Mouse (Mus musculus): ENCODE data around the gene Fes. TPM values are rescaled to one million over a fixed set of nuclear protein-coding genes. Genes with fewer than 3 reads are reported as not detected.

Gene Fes
- polyA plus RNA-seq, 1 experiment from 2014 or later = 13.8 TPM

- ATAC-seq (ENCODE audit: insufficient read depth, low FRiP score) = no peak
- no peak overlapping the region for H3K4me3 ChIP-seq (replicated peaks; ENCODE audit: low read length)
- no peaks in the 10 kb centered on the region for H3K27me3 ChIP-seq (ENCODE audit: control insufficient read depth, insufficient read depth, low read length)
- H3K27ac ChIP-seq (ENCODE audit: low read length) = no peak overlapping the region
- no peak overlapping the region for H3K4me2 ChIP-seq (ENCODE audit: low read depth, low read length)
- peaks cover 14% of the 10 kb centered on the region for H3K4me1 ChIP-seq (ENCODE audit: control insufficient read depth, insufficient read depth, low read length)
- 83% methylated on average over 12 of the region's 12 CpGs for WGBS
- H3K9me3 ChIP-seq (replicated peaks; ENCODE audit: control insufficient read depth, low read length) = no peaks in the 10 kb centered on the region
- H3K36me3 ChIP-seq (ENCODE audit: control insufficient read depth, insufficient read depth, low read length) = no peaks in the 10 kb centered on the region
- H3K9ac ChIP-seq (ENCODE audit: low read length) = no peak overlapping the region
Observed at GRCm38 (mm10) chr7:80373850-80374249, 13.9 kb downstream of the Fes start.

- Histone ChIP-seq H3K36me3 (ENCODE audit: control insufficient read depth, insufficient read depth, low read length) (no peaks in the 10 kb centered on the region), H3K27ac (ENCODE audit: low read length) (no peak overlapping the region), H3K4me1 (ENCODE audit: control insufficient read depth, insufficient read depth, low read length) (peaks cover 19% of the 10 kb centered on the region), H3K9me3 (replicated peaks; ENCODE audit: control insufficient read depth, low read length) (no peaks in the 10 kb centered on the region), H3K9ac (ENCODE audit: low read length) (no peak overlapping the region), H3K27me3 (ENCODE audit: control insufficient read depth, insufficient read depth, low read length) (no peaks in the 10 kb centered on the region), H3K4me3 (replicated peaks; ENCODE audit: low read length) (no peak overlapping the region), H3K4me2 (ENCODE audit: low read depth, low read length) (no peak overlapping the region)
- 63% methylated on average over 4 of the region's 4 CpGs for WGBS
- ATAC-seq (ENCODE audit: insufficient read depth, low FRiP score) = no peak
Observed at GRCm38 (mm10) chr7:80373352-80373751, 14.4 kb downstream of the Fes start.

GRCm38 (mm10) chr7:80372667-80373066 is 15.1 kb downstream of the Fes start:
- ATAC-seq (ENCODE audit: insufficient read depth, low FRiP score) = no peak
- Histone ChIP-seq H3K9me3 (replicated peaks; ENCODE audit: control insufficient read depth, low read length) (no peaks in the 10 kb centered on the region), H3K4me2 (ENCODE audit: low read depth, low read length) (no peak overlapping the region), H3K4me1 (ENCODE audit: control insufficient read depth, insufficient read depth, low read length) (peaks cover 21% of the 10 kb centered on the region), H3K9ac (ENCODE audit: low read length) (no peak overlapping the region), H3K27me3 (ENCODE audit: control insufficient read depth, insufficient read depth, low read length) (no peaks in the 10 kb centered on the region), H3K27ac (ENCODE audit: low read length) (no peak overlapping the region), H3K36me3 (ENCODE audit: control insufficient read depth, insufficient read depth, low read length) (no peaks in the 10 kb centered on the region), H3K4me3 (replicated peaks; ENCODE audit: low read length) (no peak overlapping the region)
- WGBS = 61% methylated on average over 2 of the region's 2 CpGs

GRCm38 (mm10) chr7:80372166-80372565 is 15.6 kb downstream of the Fes start:
- peaks cover 3% of the 10 kb centered on the region; the same call in 1 of the 2 replicates for H3K36me3 ChIP-seq (ENCODE audit: control insufficient read depth, insufficient read depth, low read length)
- H3K4me1 ChIP-seq (ENCODE audit: control insufficient read depth, insufficient read depth, low read length) = peaks cover 21% of the 10 kb centered on the region
- H3K4me2 ChIP-seq (ENCODE audit: low read depth, low read length) = no peak overlapping the region
- no peak for ATAC-seq (ENCODE audit: insufficient read depth, low FRiP score)
- WGBS = 72% methylated on average over 3 of the region's 3 CpGs
- no peaks in the 10 kb centered on the region for H3K9me3 ChIP-seq (replicated peaks; ENCODE audit: control insufficient read depth, low read length)
- no peak overlapping the region for H3K9ac ChIP-seq (ENCODE audit: low read length)
- H3K27ac ChIP-seq (ENCODE audit: low read length) = no peak overlapping the region
- no peak overlapping the region for H3K4me3 ChIP-seq (replicated peaks; ENCODE audit: low read length)
- no peaks in the 10 kb centered on the region for H3K27me3 ChIP-seq (ENCODE audit: control insufficient read depth, insufficient read depth, low read length)

DNA sequence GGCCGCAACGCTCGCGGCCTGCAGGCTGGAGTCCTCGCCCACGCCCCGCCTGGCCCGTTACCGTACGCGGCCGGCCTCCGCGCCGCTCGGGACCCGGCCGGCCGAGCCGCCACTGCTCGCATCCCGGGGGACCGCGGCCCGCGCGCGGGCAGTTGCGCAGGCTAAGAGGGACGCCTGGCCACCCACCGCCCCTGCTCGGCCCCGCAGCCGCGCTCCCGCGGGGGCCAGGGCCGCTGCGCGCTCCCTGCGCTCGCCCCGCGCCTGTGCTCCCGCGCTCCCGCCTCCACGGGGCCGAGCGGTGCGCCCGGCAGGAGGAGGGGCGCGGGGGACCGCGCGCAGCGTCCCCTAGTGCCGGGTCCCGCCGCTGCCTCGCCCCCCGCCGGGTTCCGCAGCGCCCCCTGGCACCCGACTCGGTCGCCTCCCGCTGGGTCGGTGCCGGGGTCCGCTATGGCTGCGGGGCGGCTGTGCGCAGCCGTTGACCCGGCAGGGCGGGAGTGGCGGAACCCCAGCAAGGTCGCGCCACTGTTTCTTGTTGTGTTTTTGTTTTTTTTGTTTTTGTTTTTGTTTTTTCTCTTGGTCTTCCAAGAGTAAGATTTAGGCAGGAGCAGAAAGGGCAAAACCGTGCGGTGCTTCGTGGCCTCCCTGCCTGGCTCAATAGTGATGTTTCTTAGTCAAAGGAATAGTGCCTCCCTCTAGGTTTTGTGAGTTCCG is 16.6 kb downstream of the Fes start, which contains the start of gene Man2a2:
Man2a2 (minus strand) TSS at position 335 of the 711 bp plus-strand sequence.
- peak within 1 kb of the TSS; percentile 90 for H3K9ac ChIP-seq (ENCODE audit: low read length)
- H3K27me3 ChIP-seq (ENCODE audit: control insufficient read depth, insufficient read depth, low read length) = no peaks in the 10 kb centered on the region
- under 1% methylated on average over 66 of the region's 86 CpGs for WGBS
- peaks cover 13% of the 10 kb centered on the region for H3K36me3 ChIP-seq (ENCODE audit: control insufficient read depth, insufficient read depth, low read length)
- H3K4me2 ChIP-seq (ENCODE audit: low read depth, low read length) = peak within 1 kb of the TSS; percentile 73
- H3K27ac ChIP-seq (ENCODE audit: low read length) = peak within 1 kb of the TSS; percentile 77
- peaks cover 21% of the 10 kb centered on the region for H3K4me1 ChIP-seq (ENCODE audit: control insufficient read depth, insufficient read depth, low read length)
- peak; percentile 78 for ATAC-seq (ENCODE audit: insufficient read depth, low FRiP score)
- H3K9me3 ChIP-seq (replicated peaks; ENCODE audit: control insufficient read depth, low read length) = no peaks in the 10 kb centered on the region
- peak within 1 kb of the TSS; percentile 72 for H3K4me3 ChIP-seq (replicated peaks; ENCODE audit: low read length)

GRCm38 (mm10) chr7:80370649-80371040 is 17.1 kb downstream of the Fes start:
- under 1% methylated on average over 31 of the region's 31 CpGs for WGBS
- Histone ChIP-seq H3K4me3 (replicated peaks; ENCODE audit: low read length) (peak overlapping the region; percentile 72), H3K27ac (ENCODE audit: low read length) (peak overlapping the region; percentile 77)

GRCm38 (mm10) chr7:80369967-80370431 is 17.7 kb downstream of the Fes start:
- Histone ChIP-seq H3K27me3 (ENCODE audit: control insufficient read depth, insufficient read depth, low read length) (no peaks in the 10 kb centered on the region), H3K9me3 (replicated peaks; ENCODE audit: control insufficient read depth, low read length) (no peaks in the 10 kb centered on the region), H3K27ac (ENCODE audit: low read length) (peak overlapping the region; percentile 77), H3K4me1 (ENCODE audit: control insufficient read depth, insufficient read depth, low read length) (peaks cover 21% of the 10 kb centered on the region), H3K4me3 (replicated peaks; ENCODE audit: low read length) (peak overlapping the region; percentile 72), H3K4me2 (ENCODE audit: low read depth, low read length) (peak overlapping the region; percentile 73), H3K36me3 (ENCODE audit: control insufficient read depth, insufficient read depth, low read length) (peaks cover 13% of the 10 kb centered on the region), H3K9ac (ENCODE audit: low read length) (peak overlapping the region; percentile 90)
- ATAC-seq (ENCODE audit: insufficient read depth, low FRiP score) = no peak
- 24% methylated on average over 4 of the region's 4 CpGs for WGBS

More at GRCm38 (mm10) chr7:80370649-80371040, 17.1 kb downstream of the Fes start:
- peak; percentile 67 for ATAC-seq (ENCODE audit: insufficient read depth, low FRiP score)
- peak overlapping the region; percentile 90 for H3K9ac ChIP-seq (ENCODE audit: low read length)
- no peaks in the 10 kb centered on the region for H3K9me3 ChIP-seq (replicated peaks; ENCODE audit: control insufficient read depth, low read length)
- H3K4me1 ChIP-seq (ENCODE audit: control insufficient read depth, insufficient read depth, low read length) = peaks cover 21% of the 10 kb centered on the region
- peak overlapping the region; percentile 73 for H3K4me2 ChIP-seq (ENCODE audit: low read depth, low read length)
- no peaks in the 10 kb centered on the region for H3K27me3 ChIP-seq (ENCODE audit: control insufficient read depth, insufficient read depth, low read length)
- peaks cover 13% of the 10 kb centered on the region for H3K36me3 ChIP-seq (ENCODE audit: control insufficient read depth, insufficient read depth, low read length)

- Histone ChIP-seq H3K4me3 (replicated peaks; ENCODE audit: low read length) (peak overlapping the region; percentile 72), H3K36me3 (ENCODE audit: control insufficient read depth, insufficient read depth, low read length) (peaks cover 13% of the 10 kb centered on the region), H3K27ac (ENCODE audit: low read length) (0 out of 2 replicates have a peak overlapping the region, but pooled peaks have one; percentile 77), H3K9me3 (replicated peaks; ENCODE audit: control insufficient read depth, low read length) (no peaks in the 10 kb centered on the region), H3K9ac (ENCODE audit: low read length) (peak overlapping the region; percentile 90; the same call in 1 of the 2 replicates), H3K4me1 (ENCODE audit: control insufficient read depth, insufficient read depth, low read length) (peaks cover 21% of the 10 kb centered on the region), H3K27me3 (ENCODE audit: control insufficient read depth, insufficient read depth, low read length) (no peaks in the 10 kb centered on the region), H3K4me2 (ENCODE audit: low read depth, low read length) (peak overlapping the region; percentile 73)
- ATAC-seq (ENCODE audit: insufficient read depth, low FRiP score) = no peak
- 51% methylated on average over 5 of the region's 5 CpGs for WGBS
Observed at GRCm38 (mm10) chr7:80369461-80369860, 18.3 kb downstream of the Fes start.

GRCm38 (mm10) chr7:80368635-80369421 is 18.9 kb downstream of the Fes start:
- Histone ChIP-seq H3K36me3 (ENCODE audit: control insufficient read depth, insufficient read depth, low read length) (peaks cover 16% of the 10 kb centered on the region), H3K4me3 (replicated peaks; ENCODE audit: low read length) (no peak overlapping the region), H3K4me2 (ENCODE audit: low read depth, low read length) (peak overlapping the region; percentile 73), H3K27me3 (ENCODE audit: control insufficient read depth, insufficient read depth, low read length) (no peaks in the 10 kb centered on the region), H3K9ac (ENCODE audit: low read length) (peak overlapping the region; percentile 11; the same call in 1 of the 2 replicates), H3K9me3 (replicated peaks; ENCODE audit: control insufficient read depth, low read length) (no peaks in the 10 kb centered on the region), H3K4me1 (ENCODE audit: control insufficient read depth, insufficient read depth, low read length) (peaks cover 21% of the 10 kb centered on the region), H3K27ac (ENCODE audit: low read length) (no peak overlapping the region)
- WGBS = 61% methylated on average over 20 of the region's 20 CpGs
- ATAC-seq (ENCODE audit: insufficient read depth, low FRiP score) = no peak
